Mouse (Mus musculus): ENCODE measurements around the gene Kcnh3.

The Kcnh3 gene

DNA sequence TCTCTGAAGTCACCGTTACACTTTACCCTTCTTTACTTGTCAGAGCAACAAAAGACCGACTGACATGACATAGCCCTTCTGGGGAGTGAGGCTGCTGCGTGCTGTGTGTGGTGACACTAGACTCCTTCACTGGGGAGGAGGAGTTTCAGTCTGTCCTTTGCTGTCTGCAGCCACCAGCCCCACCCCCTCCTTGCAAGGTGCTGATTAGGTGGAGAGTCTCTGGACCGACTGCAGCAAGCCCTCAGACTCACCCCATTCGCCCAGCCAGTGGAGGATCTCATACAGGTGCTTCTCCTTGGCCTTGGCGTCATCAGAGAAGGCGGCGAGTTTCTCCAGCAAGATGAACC is 60.5 kb downstream of the Kcnh3 start:
- no peak for DNase-seq (ENCODE audit: low spot score)

DNA sequence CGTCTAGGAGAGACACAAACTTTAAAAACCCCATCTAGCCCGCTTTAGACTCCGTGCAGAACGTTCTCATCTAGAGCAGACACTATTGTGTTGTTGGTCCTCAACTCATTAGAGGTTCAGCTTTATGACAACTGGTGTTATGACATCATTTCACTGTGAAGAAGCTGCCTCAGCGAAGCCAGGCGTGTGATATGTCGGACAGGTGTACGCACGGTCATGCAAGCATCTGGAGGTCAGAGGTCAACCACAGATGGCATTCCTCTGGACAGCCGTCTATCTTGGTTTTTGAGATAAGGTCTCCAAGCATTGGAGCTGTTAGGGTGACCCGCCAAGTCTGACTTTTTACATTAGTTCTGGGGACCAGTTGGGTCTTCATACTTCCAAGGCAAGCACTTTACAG is 65.9 kb downstream of the Kcnh3 start:
- no peak for DNase-seq (ENCODE audit: low spot score)

All from testis, postnatal 14 days (tissue).